Mouse (Mus musculus): ENCODE results near the gene Fam126b. TPM values are rescaled to one million over a fixed set of nuclear protein-coding genes. Genes with fewer than 3 reads are reported as not detected.
A peak's percentile ranks its signal among the peaks of the same experiment; 100 is the strongest.
"Not testable (repeated sequence)": the region's sequence is repeated elsewhere in the genome, so short reads cannot be mapped to it uniquely, and the experiment has no call there.

Gene Fam126b
- 1.1 TPM for polyA plus RNA-seq (2012; fragmentation: generic; extraction: Trizol)

DNA sequence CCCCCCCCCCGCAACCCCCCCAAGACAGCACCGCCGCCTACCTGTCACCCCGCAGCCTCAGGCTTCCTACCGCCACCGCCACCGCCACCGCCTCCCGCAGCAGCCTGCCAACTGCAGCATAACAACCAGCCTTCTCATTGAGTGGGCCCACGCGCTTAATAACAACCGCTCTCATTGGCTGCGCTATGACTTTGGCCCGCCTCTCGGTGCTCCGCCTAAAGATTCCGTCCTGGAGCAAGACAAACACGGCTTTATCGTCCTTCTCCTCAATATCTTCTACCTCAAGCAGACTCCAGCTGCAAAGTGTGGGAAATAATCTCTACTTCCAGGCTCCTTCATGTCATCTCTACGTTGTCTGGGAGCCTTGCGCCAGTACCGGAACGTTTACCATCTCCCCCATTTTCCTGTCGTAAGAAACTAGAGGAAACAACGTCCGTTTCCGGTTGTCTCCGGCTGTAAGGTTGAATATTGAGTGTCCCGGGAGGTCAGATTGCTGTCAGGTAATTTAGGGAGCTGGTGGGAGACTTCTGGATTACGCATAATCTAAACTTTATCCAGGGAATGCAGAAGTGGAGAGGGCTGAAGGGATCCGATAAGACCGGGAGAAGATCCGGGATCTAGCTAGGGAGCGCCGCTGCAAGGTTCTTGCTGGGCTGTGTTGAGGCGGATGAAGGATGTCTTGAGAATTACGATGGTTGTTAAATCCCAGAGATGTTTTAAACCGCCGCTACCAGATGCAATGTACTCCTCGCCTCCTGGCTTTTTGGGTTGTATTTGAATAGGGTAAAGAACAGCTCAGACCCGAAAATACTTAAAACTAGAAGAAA lies at the start of gene Fam126b, which contains the start of gene Ndufb3:
Fam126b (minus strand) TSS at position 153 of the 827 bp plus-strand sequence.
Ndufb3 (plus strand) TSS at position 214 of the 827 bp plus-strand sequence.
- Histone ChIP-seq H3K4me2 (ENCODE audit: low read depth) (peak within 1 kb of the TSS; percentile 91), H3K4me3 (peak within 1 kb of the TSS; percentile 83), H3ac (ENCODE audit: control insufficient read depth, insufficient read length) (peak within 1 kb of the TSS; percentile 63), H3K27me3 (ENCODE audit: control insufficient read depth, insufficient read depth, insufficient read length) (no peaks in the 10 kb centered on the region), H3K36me3 (ENCODE audit: control insufficient read depth, insufficient read depth) (no peaks in the 10 kb centered on the region), H3K79me2 (ENCODE audit: control insufficient read depth, insufficient read depth) (peaks cover 64% of the 10 kb centered on the region)
- TF ChIP-seq CEBPB (IDR thresholded peaks at IDR 0.05; ENCODE audit: insufficient read depth, poor library complexity, severe bottlenecking), result no peak
- TF ChIP-seq MYOD1 (IDR thresholded peaks at IDR 0.05; ENCODE audit: control insufficient read depth in 1 of 3, insufficient read length in 2 of 3, low read depth in 2 of 3), result peak in 1 of 3 experiments; percentile 41
- no peak for TF ChIP-seq TCF3 (IDR thresholded peaks at IDR 0.05; ENCODE audit: insufficient read length, low read depth)
- peak; percentile 76 for TF ChIP-seq POLR2AphosphoS2 (IDR thresholded peaks at IDR 0.05; ENCODE audit: insufficient read length, low read depth)
- no peak for TF ChIP-seq TCF12 (IDR thresholded peaks at IDR 0.05; ENCODE audit: insufficient read depth, poor library complexity, severe bottlenecking)
- TF ChIP-seq REST (IDR thresholded peaks at IDR 0.05; ENCODE audit: insufficient read depth, insufficient read length), result no peak
- no peak for TF ChIP-seq MAX (IDR thresholded peaks at IDR 0.05; ENCODE audit: low read depth)
- TF ChIP-seq USF1 (IDR thresholded peaks at IDR 0.05; ENCODE audit: low read depth), result peak; percentile 44
- peak; percentile 81 for TF ChIP-seq POLR2A (IDR thresholded peaks at IDR 0.05; ENCODE audit: insufficient read length, low read depth)
- peak; percentile 21 for TF ChIP-seq SRF (IDR thresholded peaks at IDR 0.05; ENCODE audit: control insufficient read depth, insufficient read length, low read depth)
- peak in 1 of 3 experiments; percentile 57 for TF ChIP-seq MYOG (IDR thresholded peaks at IDR 0.05; ENCODE audit: control insufficient read depth in 1 of 3, insufficient read depth in 1 of 3, insufficient read length in 2 of 3, low read depth in 2 of 3)
- no peak for TF ChIP-seq E2F4 (IDR thresholded peaks at IDR 0.05; ENCODE audit: insufficient read depth)

DNA sequence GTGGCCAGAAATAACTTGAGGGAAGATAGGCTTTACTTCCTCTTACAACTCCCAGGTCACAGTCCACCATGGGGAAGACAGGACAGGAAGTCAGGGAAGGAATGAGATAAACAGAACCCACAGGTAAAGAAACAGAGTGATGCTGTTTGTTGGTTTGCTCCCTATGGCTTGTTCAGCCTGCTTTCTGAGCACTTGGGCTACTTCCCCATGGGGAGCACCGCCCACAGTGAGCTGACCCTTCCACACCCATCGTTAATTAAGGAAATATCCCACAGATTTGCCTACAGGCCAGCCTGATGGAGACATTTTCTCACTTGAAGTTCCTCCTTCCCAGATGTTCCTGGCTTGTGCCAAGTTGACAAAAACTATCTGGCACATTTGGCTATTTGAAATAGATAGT lies 42.7 kb upstream of the Fam126b start:
- not testable (repeated sequence) for H3K4me3 ChIP-seq; H3K79me2 ChIP-seq (ENCODE audit: control insufficient read depth, insufficient read depth); H3K4me2 ChIP-seq (ENCODE audit: low read depth); H3ac ChIP-seq (ENCODE audit: control insufficient read depth, insufficient read length); H3K36me3 ChIP-seq (ENCODE audit: control insufficient read depth, insufficient read depth); H3K27me3 ChIP-seq (ENCODE audit: control insufficient read depth, insufficient read depth, insufficient read length)

DNA sequence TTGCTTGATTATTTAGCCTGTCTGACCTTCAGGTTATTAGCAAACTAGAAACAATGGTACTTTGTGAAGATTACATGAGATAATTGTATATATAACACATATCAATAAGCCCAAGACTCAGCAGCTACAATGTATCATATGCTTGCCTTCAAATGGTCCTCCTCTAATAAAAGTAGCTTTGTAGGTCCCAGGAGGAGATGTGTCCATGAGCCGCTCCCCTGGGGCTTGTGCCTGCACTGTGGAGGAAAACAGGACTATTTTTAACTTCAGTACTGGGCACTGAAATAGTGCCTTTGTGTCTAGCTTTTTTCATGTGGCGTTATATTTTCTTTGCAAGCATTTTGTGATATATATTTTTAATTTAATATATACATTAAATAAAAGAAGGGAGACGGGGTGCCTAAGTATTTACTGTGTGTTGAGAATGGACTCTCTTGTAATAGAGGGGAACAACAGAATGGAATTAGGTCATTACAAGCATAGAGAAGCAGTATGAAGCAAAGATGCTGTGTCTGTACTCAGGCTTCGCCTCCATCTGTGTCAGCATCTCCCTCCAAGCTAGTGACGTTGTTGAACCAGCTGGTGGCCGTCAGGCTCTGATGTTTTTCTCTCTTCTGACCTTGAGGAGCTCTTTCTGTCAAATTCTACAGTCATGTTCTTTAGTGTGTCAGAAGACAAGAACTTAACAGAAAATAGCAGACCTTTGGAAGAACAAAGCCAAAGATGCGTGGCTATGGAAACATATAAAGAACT lies 36.0 kb upstream of the Fam126b start:
- Histone ChIP-seq H3K79me2 (ENCODE audit: control insufficient read depth, insufficient read depth) (no peaks in the 10 kb centered on the region), H3K36me3 (ENCODE audit: control insufficient read depth, insufficient read depth) (no peaks in the 10 kb centered on the region), H3ac (ENCODE audit: control insufficient read depth, insufficient read length) (no peak overlapping the region), H3K4me3 (no peak overlapping the region), H3K4me2 (ENCODE audit: low read depth) (no peak overlapping the region), H3K27me3 (ENCODE audit: control insufficient read depth, insufficient read depth, insufficient read length) (no peaks in the 10 kb centered on the region)
- TF ChIP-seq SRF (IDR thresholded peaks at IDR 0.05; ENCODE audit: control insufficient read depth, insufficient read length, low read depth) (no peak), USF1 (IDR thresholded peaks at IDR 0.05; ENCODE audit: low read depth) (no peak), POLR2AphosphoS2 (IDR thresholded peaks at IDR 0.05; ENCODE audit: insufficient read length, low read depth) (no peak), CEBPB (IDR thresholded peaks at IDR 0.05; ENCODE audit: insufficient read depth, poor library complexity, severe bottlenecking) (no peak), TCF12 (IDR thresholded peaks at IDR 0.05; ENCODE audit: insufficient read depth, poor library complexity, severe bottlenecking) (no peak), E2F4 (IDR thresholded peaks at IDR 0.05; ENCODE audit: insufficient read depth) (no peak), REST (IDR thresholded peaks at IDR 0.05; ENCODE audit: insufficient read depth, insufficient read length) (no peak), MYOD1 (IDR thresholded peaks at IDR 0.05; ENCODE audit: control insufficient read depth in 1 of 3, insufficient read length in 2 of 3, low read depth in 2 of 3) (no peak), MAX (IDR thresholded peaks at IDR 0.05; ENCODE audit: low read depth) (no peak), MYOG (IDR thresholded peaks at IDR 0.05; ENCODE audit: control insufficient read depth in 1 of 3, insufficient read depth in 1 of 3, insufficient read length in 2 of 3, low read depth in 2 of 3) (no peak), POLR2A (IDR thresholded peaks at IDR 0.05; ENCODE audit: insufficient read length, low read depth) (no peak), TCF3 (IDR thresholded peaks at IDR 0.05; ENCODE audit: insufficient read length, low read depth) (no peak)

DNA sequence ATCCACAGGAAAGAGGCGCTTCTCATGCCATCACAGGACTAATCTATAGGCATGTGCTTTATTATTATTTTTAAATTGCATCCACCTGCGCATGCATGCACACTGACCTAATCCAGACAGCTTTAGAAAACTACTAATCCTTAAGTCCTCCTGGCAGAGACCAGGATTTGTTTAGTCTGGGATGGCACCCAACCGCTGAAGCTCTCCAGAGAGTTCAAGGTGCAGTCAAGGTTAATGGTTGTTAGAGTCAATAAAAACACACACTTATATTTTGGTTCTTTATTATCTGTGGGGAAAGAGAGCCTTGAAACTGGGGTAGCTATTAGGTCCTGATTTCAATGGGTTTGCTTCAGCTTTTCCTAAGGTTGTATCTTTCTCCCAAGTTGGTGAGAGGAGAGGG lies 35.1 kb upstream of the Fam126b start:
- H3K4me3 ChIP-seq, result no peak overlapping the region
- H3K4me2 ChIP-seq (ENCODE audit: low read depth), result no peak overlapping the region
- H3K36me3 ChIP-seq (ENCODE audit: control insufficient read depth, insufficient read depth), result no peaks in the 10 kb centered on the region
- H3K79me2 ChIP-seq (ENCODE audit: control insufficient read depth, insufficient read depth), result no peaks in the 10 kb centered on the region
- no peaks in the 10 kb centered on the region for H3K27me3 ChIP-seq (ENCODE audit: control insufficient read depth, insufficient read depth, insufficient read length)
- no peak overlapping the region for H3ac ChIP-seq (ENCODE audit: control insufficient read depth, insufficient read length)
- TF ChIP-seq POLR2AphosphoS2 (IDR thresholded peaks at IDR 0.05; ENCODE audit: insufficient read length, low read depth), result no peak
- no peak for TF ChIP-seq E2F4 (IDR thresholded peaks at IDR 0.05; ENCODE audit: insufficient read depth)
- TF ChIP-seq TCF12 (IDR thresholded peaks at IDR 0.05; ENCODE audit: insufficient read depth, poor library complexity, severe bottlenecking), result no peak
- TF ChIP-seq REST (IDR thresholded peaks at IDR 0.05; ENCODE audit: insufficient read depth, insufficient read length), result no peak

DNA sequence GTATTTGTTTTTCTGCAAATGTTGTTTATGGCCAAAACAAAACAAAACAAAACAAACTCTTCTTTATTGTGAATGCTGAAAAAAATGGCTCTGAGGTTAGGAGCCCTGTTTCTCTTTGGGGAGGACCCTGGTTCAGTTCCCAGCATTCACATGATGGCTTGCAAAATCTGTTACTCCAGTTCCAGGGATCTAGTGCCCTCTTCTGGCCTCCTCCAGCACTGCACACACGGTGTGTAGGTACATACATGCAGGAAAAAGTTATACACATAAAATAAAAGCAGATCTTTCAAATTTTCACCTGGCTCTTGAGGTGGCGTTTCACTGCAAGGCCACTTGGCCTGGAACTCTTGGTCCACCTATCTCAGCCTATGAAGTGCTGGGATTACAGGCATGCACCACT lies 32.6 kb upstream of the Fam126b start:
- Histone ChIP-seq H3K36me3 (ENCODE audit: control insufficient read depth, insufficient read depth) (no peaks in the 10 kb centered on the region), H3ac (ENCODE audit: control insufficient read depth, insufficient read length) (no peak overlapping the region), H3K4me2 (ENCODE audit: low read depth) (no peak overlapping the region), H3K27me3 (ENCODE audit: control insufficient read depth, insufficient read depth, insufficient read length) (no peaks in the 10 kb centered on the region), H3K79me2 (ENCODE audit: control insufficient read depth, insufficient read depth) (no peaks in the 10 kb centered on the region), H3K4me3 (no peak overlapping the region)
- no peak for TF ChIP-seq SRF (IDR thresholded peaks at IDR 0.05; ENCODE audit: control insufficient read depth, insufficient read length, low read depth)
- TF ChIP-seq TCF3 (IDR thresholded peaks at IDR 0.05; ENCODE audit: insufficient read length, low read depth), result no peak
- no peak for TF ChIP-seq E2F4 (IDR thresholded peaks at IDR 0.05; ENCODE audit: insufficient read depth)
- TF ChIP-seq MYOD1 (IDR thresholded peaks at IDR 0.05; ENCODE audit: control insufficient read depth in 1 of 3, insufficient read length in 2 of 3, low read depth in 2 of 3), result no peak
- TF ChIP-seq REST (IDR thresholded peaks at IDR 0.05; ENCODE audit: insufficient read depth, insufficient read length), result no peak
- no peak for TF ChIP-seq MYOG (IDR thresholded peaks at IDR 0.05; ENCODE audit: control insufficient read depth in 1 of 3, insufficient read depth in 1 of 3, insufficient read length in 2 of 3, low read depth in 2 of 3)
- TF ChIP-seq CEBPB (IDR thresholded peaks at IDR 0.05; ENCODE audit: insufficient read depth, poor library complexity, severe bottlenecking), result no peak
- TF ChIP-seq TCF12 (IDR thresholded peaks at IDR 0.05; ENCODE audit: insufficient read depth, poor library complexity, severe bottlenecking), result no peak

Measured in myocyte (in vitro differentiated cells).